Comparison of ENCODE assay signal across 25 mouse cellular contexts in the genomic region with DNA sequence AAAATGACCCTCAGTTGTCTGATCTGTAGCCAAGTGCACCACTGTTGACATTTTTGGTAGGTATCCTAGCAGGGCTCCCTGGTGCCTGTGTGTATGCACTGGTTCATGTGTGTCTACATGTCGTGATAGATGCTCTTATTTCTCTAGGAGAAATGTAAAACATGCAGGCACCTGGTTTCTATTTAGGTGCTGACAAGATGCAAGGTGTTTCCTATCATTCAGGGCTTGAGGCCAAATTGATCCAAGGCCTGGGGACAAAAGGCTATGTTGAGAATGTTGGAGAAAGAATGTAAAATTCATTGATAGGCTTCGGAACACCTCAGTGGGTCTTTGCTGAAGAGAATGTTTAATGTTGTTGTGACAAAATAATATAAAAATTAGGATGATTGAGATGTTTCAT. TPM values are rescaled to one million over a fixed set of nuclear protein-coding genes. Genes with fewer than 3 reads are reported as not detected.
"Had no signal": no experiment of that assay in that cellular context is flagged by ENCODE, and none has a peak within 500 bp of the region (broad histone marks: within the 10 kb centered on the region; RNA-seq: fewer than 3 reads in every experiment).

No protein-coding gene starts in this region.

- H3K4me3 ChIP-seq: heart, adult 2 months; heart, embryonic 13.5 days; heart, embryonic 15.5 days; hindbrain, embryonic 13.5 days; hindbrain, embryonic 15.5 days; kidney, embryonic 15.5 days; left cerebral cortex, adult 2 months; limb, embryonic 12.5 days; liver, embryonic 13.5 days had no signal

- H3K9me3 ChIP-seq: heart, embryonic 13.5 days; heart, embryonic 15.5 days; hindbrain, embryonic 13.5 days; hindbrain, embryonic 15.5 days; kidney, embryonic 15.5 days; liver, embryonic 13.5 days had no signal

- H3K27me3 ChIP-seq: heart, embryonic 15.5 days; hindbrain, embryonic 13.5 days; hindbrain, embryonic 15.5 days; kidney, embryonic 15.5 days; limb, embryonic 12.5 days; liver, embryonic 13.5 days had no signal

- H3K4me1 ChIP-seq: kidney, embryonic 15.5 days; liver, embryonic 13.5 days had no signal

- H3K4me2 ChIP-seq: heart, embryonic 11.5 days; heart, embryonic 13.5 days; heart, embryonic 15.5 days; hindbrain, embryonic 13.5 days; hindbrain, embryonic 15.5 days; kidney, embryonic 15.5 days; limb, embryonic 12.5 days; liver, embryonic 11.5 days; liver, embryonic 13.5 days had no signal

- ATAC-seq: hindbrain, postnatal 0 days; intestine, embryonic 16.5 days had no signal

- DNase-seq: gastrocnemius, postnatal 14 days; gastrocnemius, postnatal 36 days; heart, adult 2 months; heart, postnatal 14 days; heart, postnatal 36 days; kidney, adult 11 months; kidney, adult 2 months; kidney, adult 9 months; kidney, postnatal 14 days; kidney, postnatal 36 days; layer of hippocampus, adult 9-11 months; liver; liver, embryonic 13.5 days had no signal

- H3K9ac ChIP-seq: heart, embryonic 13.5 days; heart, embryonic 15.5 days; hindbrain, embryonic 13.5 days; hindbrain, embryonic 15.5 days; kidney, embryonic 15.5 days; limb, embryonic 12.5 days; liver, embryonic 13.5 days had no signal

- H3K27ac ChIP-seq: heart, adult 2 months; heart, embryonic 13.5 days; heart, embryonic 15.5 days; hindbrain, embryonic 13.5 days; hindbrain, embryonic 15.5 days; hindbrain, postnatal 0 days; kidney, embryonic 15.5 days; kidney, postnatal 0 days; left cerebral cortex, adult 2 months; limb, embryonic 12.5 days; liver, embryonic 13.5 days had no signal

RNA-seq across cellular contexts. Expression of a gene that starts 0.4 kb away (rescaled TPM):
- polyA plus RNA-seq: heart, embryonic 11.5 days; liver, embryonic 11.5 days; liver, embryonic 13.5 days had no signal
